Mouse (Mus musculus): ENCODE results near the gene Hook2. TPM values are rescaled to one million over a fixed set of nuclear protein-coding genes. Genes with fewer than 3 reads are reported as not detected.
A peak's percentile ranks its signal among the peaks of the same experiment; 100 is the strongest.

The Hook2 gene
- 2.3 and 4.3 TPM in 2 replicates for polyA plus RNA-seq (2012; rRNA removed)
- polyA plus RNA-seq (2014; fragmentation: Nextera tagmentation; extraction: Ambion mirVana) = 3.2 and 4.3 TPM in 2 replicates

- H3K4me2 ChIP-seq (ENCODE audit: low read depth) = peak within 1 kb of the TSS; percentile 88
- H3K9ac ChIP-seq (replicated peaks) = peak within 1 kb of the TSS; percentile 81
- peak; percentile 84 for ATAC-seq (ENCODE audit: insufficient read depth)
- H3K4me3 ChIP-seq (ENCODE audit: insufficient read depth in 1 of 2, low read depth in 2 of 2, low read length in 2 of 2) = peak within 1 kb of the TSS; percentile 55 to 59
- H3K9me3 ChIP-seq (ENCODE audit: control insufficient read depth, low read length) = no peaks in the 10 kb centered on the region
- H3K27me3 ChIP-seq (ENCODE audit: control insufficient read depth, insufficient read depth, low read length) = no peaks in the 10 kb centered on the region
- peak within 1 kb of the TSS; percentile 87 for H3K27ac ChIP-seq
- H3K36me3 ChIP-seq (replicated peaks; ENCODE audit: control insufficient read depth, insufficient read depth, low read depth) = no peaks in the 10 kb centered on the region
- no peak for TF ChIP-seq EP300 (IDR thresholded peaks at IDR 0.05; ENCODE audit: low read depth)
- TF ChIP-seq CTCF (IDR thresholded peaks at IDR 0.05; ENCODE audit: low read depth) = peak; percentile 98
- under 1% methylated on average over 28 of the region's 28 CpGs for WGBS (ENCODE audit: insufficient replicate concordance)
- peaks cover 27 to 29% of the 10 kb centered on the region in 2 experiments for H3K4me1 ChIP-seq (replicated peaks; ENCODE audit: control insufficient read depth in 2 of 2, insufficient read depth in 2 of 2, low read length in 1 of 2)
- peak; percentile 98 to 99 (median 98) for DNase-seq (ENCODE audit: low read depth in 3 of 3, low spot score in 3 of 3)
Measured at GRCm38 (mm10) chr8:84990349-84990748, at the start of gene Hook2. TSS of gene Hook2 (plus strand) at chr8:84990603.

- peaks cover 2 to 8% of the 10 kb centered on the region in 2 experiments; a peak in 3 of 4 replicates for H3K4me1 ChIP-seq (replicated peaks; ENCODE audit: control insufficient read depth in 2 of 2, insufficient read depth in 2 of 2, low read length in 1 of 2)
Measured at GRCm38 (mm10) chr8:84943699-84944098, 46.7 kb upstream of the Hook2 start.

GRCm38 (mm10) chr8:84944478-84945160 lies 45.8 kb upstream of the Hook2 start:
- H3K4me1 ChIP-seq (replicated peaks; ENCODE audit: control insufficient read depth in 2 of 2, insufficient read depth in 2 of 2, low read length in 1 of 2) = peaks cover 2 to 8% of the 10 kb centered on the region in 2 experiments; a peak in 3 of 4 replicates
- no peaks in the 10 kb centered on the region for H3K36me3 ChIP-seq (replicated peaks; ENCODE audit: control insufficient read depth, insufficient read depth, low read depth)
- 5% methylated on average over 26 of the region's 26 CpGs for WGBS (ENCODE audit: insufficient replicate concordance)
- no peak overlapping the region for H3K27ac ChIP-seq
- no peaks in the 10 kb centered on the region for H3K9me3 ChIP-seq (ENCODE audit: control insufficient read depth, low read length)
- H3K9ac ChIP-seq (replicated peaks) = no peak overlapping the region
- DNase-seq (ENCODE audit: low read depth in 3 of 3, low spot score in 3 of 3) (peak; percentile 61 to 75 (median 66)), ATAC-seq (ENCODE audit: insufficient read depth) (peak; percentile 84)
- H3K4me3 ChIP-seq (ENCODE audit: insufficient read depth in 1 of 2, low read depth in 2 of 2, low read length in 2 of 2) = no peak overlapping the region
- H3K4me2 ChIP-seq (ENCODE audit: low read depth) = peak overlapping the region; percentile 43
- TF ChIP-seq EP300 (IDR thresholded peaks at IDR 0.05; ENCODE audit: low read depth) (no peak), CTCF (IDR thresholded peaks at IDR 0.05; ENCODE audit: low read depth) (no peak)
- peaks cover 64% of the 10 kb centered on the region for H3K27me3 ChIP-seq (ENCODE audit: control insufficient read depth, insufficient read depth, low read length)

More at GRCm38 (mm10) chr8:84943699-84944098, 46.7 kb upstream of the Hook2 start:
- no peak overlapping the region for H3K4me2 ChIP-seq (ENCODE audit: low read depth)
- no peak for DNase-seq (ENCODE audit: low read depth in 3 of 3, low spot score in 3 of 3)
- no peak overlapping the region for H3K27ac ChIP-seq
- no peak overlapping the region for H3K9ac ChIP-seq (replicated peaks)
- H3K36me3 ChIP-seq (replicated peaks; ENCODE audit: control insufficient read depth, insufficient read depth, low read depth) = no peaks in the 10 kb centered on the region
- H3K4me3 ChIP-seq (ENCODE audit: insufficient read depth in 1 of 2, low read depth in 2 of 2, low read length in 2 of 2) = no peak overlapping the region
- H3K9me3 ChIP-seq (ENCODE audit: control insufficient read depth, low read length) = no peaks in the 10 kb centered on the region
- H3K27me3 ChIP-seq (ENCODE audit: control insufficient read depth, insufficient read depth, low read length) = peaks cover 69% of the 10 kb centered on the region
- TF ChIP-seq EP300 (IDR thresholded peaks at IDR 0.05; ENCODE audit: low read depth) = no peak
- no peak for TF ChIP-seq CTCF (IDR thresholded peaks at IDR 0.05; ENCODE audit: low read depth)
- no peak for ATAC-seq (ENCODE audit: insufficient read depth)
- 15% methylated on average over 4 of the region's 4 CpGs for WGBS (ENCODE audit: insufficient replicate concordance)

GRCm38 (mm10) chr8:84945235-84945632 lies 45.2 kb upstream of the Hook2 start:
- Histone ChIP-seq H3K9me3 (ENCODE audit: control insufficient read depth, low read length) (no peaks in the 10 kb centered on the region), H3K9ac (replicated peaks) (no peak overlapping the region), H3K4me2 (ENCODE audit: low read depth) (no peak overlapping the region), H3K36me3 (replicated peaks; ENCODE audit: control insufficient read depth, insufficient read depth, low read depth) (no peaks in the 10 kb centered on the region), H3K4me3 (ENCODE audit: insufficient read depth in 1 of 2, low read depth in 2 of 2, low read length in 2 of 2) (no peak overlapping the region), H3K27me3 (ENCODE audit: control insufficient read depth, insufficient read depth, low read length) (peaks cover 66% of the 10 kb centered on the region), H3K4me1 (replicated peaks; ENCODE audit: control insufficient read depth in 2 of 2, insufficient read depth in 2 of 2, low read length in 1 of 2) (peaks cover 2 to 8% of the 10 kb centered on the region in 2 experiments; a peak in 3 of 4 replicates), H3K27ac (no peak overlapping the region)
- ATAC-seq (ENCODE audit: insufficient read depth) (no peak), DNase-seq (ENCODE audit: low read depth in 3 of 3, low spot score in 3 of 3) (no peak)
- WGBS (ENCODE audit: insufficient replicate concordance) = 10% methylated on average over 11 of the region's 11 CpGs
- TF ChIP-seq EP300 (IDR thresholded peaks at IDR 0.05; ENCODE audit: low read depth) = no peak
- TF ChIP-seq CTCF (IDR thresholded peaks at IDR 0.05; ENCODE audit: low read depth) = no peak
